14 mouse cellular contexts compared by ENCODE assay signal in genomic region chr1:34125148-34125547, GRCm38 (mm10).
"Had no signal": no experiment of that assay in that cellular context is flagged by ENCODE, and none has a peak within 500 bp of the region (broad histone marks: within the 10 kb centered on the region; RNA-seq: fewer than 3 reads in every experiment).

No protein-coding gene starts in this region.

- DNase-seq: kidney, postnatal 10 days; kidney, postnatal 4 days; lung, adult 2 months; lung, postnatal 36 days; right cerebral cortex, adult 18-20 months; right cerebral cortex, postnatal 25 days; thymus, postnatal 36 days had no signal

- H3K27ac ChIP-seq: left cerebral cortex, adult 2 months; limb, embryonic 10.5 days; liver, embryonic 15.5 days; neural tube, embryonic 15.5 days had no signal

- H3K9ac ChIP-seq: liver, embryonic 15.5 days; neural tube, embryonic 15.5 days had no signal

- H3K9me3 ChIP-seq: limb, embryonic 10.5 days; liver, embryonic 15.5 days; neural tube, embryonic 15.5 days had no signal

- H3K4me1 ChIP-seq: liver, embryonic 15.5 days had no signal

- ATAC-seq: lung, postnatal 0 days had no signal

- H3K4me3 ChIP-seq: left cerebral cortex, adult 2 months; limb, embryonic 10.5 days; liver, embryonic 15.5 days; neural tube, embryonic 15.5 days had no signal

- H3K4me2 ChIP-seq: liver, embryonic 11.5 days; midbrain, embryonic 11.5 days; neural tube, embryonic 15.5 days had no signal

- H3K27me3 ChIP-seq: liver, embryonic 15.5 days; neural tube, embryonic 15.5 days had no signal

- H3K36me3 ChIP-seq: limb, embryonic 10.5 days; liver, embryonic 15.5 days; neural tube, embryonic 15.5 days had no signal
